Mouse (Mus musculus): Measurements from ENCODE around the gene Prr32. TPM values are rescaled to one million over a fixed set of nuclear protein-coding genes. Genes with fewer than 3 reads are reported as not detected.

The Prr32 gene
- total RNA-seq (2022) = under 1 TPM in 3 of 4 experiments, not detected in 1; 0.29 to 0.91 (median 0.70) TPM

- no peak for DNase-seq (ENCODE audit: low spot score in 2 of 2)
These were observed at the start of gene Prr32 for GRCm38 (mm10) chrX:45090604-45091003. Prr32 (plus strand) TSS chrX:45090904.

Data from layer of hippocampus, adult 8-10 months (tissue).